Mouse (Mus musculus) midbrain, embryonic 16.5 days (tissue): Measurements from ENCODE around the gene Atm. TPM values are rescaled to one million over a fixed set of nuclear protein-coding genes. Genes with fewer than 3 reads are reported as not detected.

Experiments used
- ATAC-seq: fragments of 200-750 bp; cut with Nextera tagmentation; 2 replicates; pipeline ENCODE4 v1.8.0; 2017; ENCODE audit warnings: moderate TSS enrichment
- H3K27ac ChIP-seq: fragments of 300-500 bp; sonication (generic); 2 replicates; pipeline ENCODE4 v1.5.1; 2014; ENCODE audit warnings: mild to moderate bottlenecking, low read length, mixed read lengths
- H3K27me3 ChIP-seq: fragments of 300-500 bp; sonication (generic); 2 replicates; pipeline ENCODE4 v1.6.1; 2014; ENCODE audit warnings: low read depth, low read length, mixed read lengths; ENCODE audit not compliant: control insufficient read depth, insufficient read depth
- H3K36me3 ChIP-seq: fragments of 300-500 bp; sonication (generic); 2 replicates; pipeline ENCODE4 v1.6.1; 2014; ENCODE audit warnings: mild to moderate bottlenecking, low read length, moderate library complexity, mixed read lengths; ENCODE audit not compliant: control insufficient read depth, insufficient read depth
- H3K4me1 ChIP-seq: fragments of 300-500 bp; sonication (generic); 2 replicates; pipeline ENCODE4 v1.6.1; 2014; ENCODE audit warnings: mild to moderate bottlenecking, low read length, mixed read lengths; ENCODE audit not compliant: control insufficient read depth, insufficient read depth
- H3K4me2 ChIP-seq: fragments of 300-500 bp; sonication (generic); 2 replicates; pipeline ENCODE4 v1.6.1; 2014; ENCODE audit warnings: mild to moderate bottlenecking, low read length, mixed read lengths
- H3K4me3 ChIP-seq: fragments of 300-500 bp; sonication (generic); 2 replicates; pipeline ENCODE4 v1.5.1; 2014; ENCODE audit warnings: low read depth, mild to moderate bottlenecking, low read length, moderate library complexity, mixed read lengths
- H3K9ac ChIP-seq: fragments of 300-500 bp; sonication (generic); 2 replicates; pipeline ENCODE4 v1.6.1; 2014; ENCODE audit warnings: low read depth, low read length, mixed read lengths
- H3K9me3 ChIP-seq: fragments of 300-500 bp; sonication (generic); replicated peaks from 2 replicates; pipeline ENCODE4 v1.6.1; 2014; ENCODE audit warnings: mild to moderate bottlenecking, low read length, mixed read lengths; ENCODE audit not compliant: control insufficient read depth, poor library complexity, severe bottlenecking
- WGBS: fragments of 180-500 bp; shearing (Covaris S2); extraction: QIAGEN DNeasy Blood & Tissue Kit; methylation state at CpG from one replicate; pipeline ENCODE4 v1.1.7; 2014; 5-methylcytosine and 5-hydroxymethylcytosine counted together
- polyA plus RNA-seq: library from polyadenylated mRNA; unstranded; fragments of >200 nt; fragmentation: Nextera tagmentation; extraction: Ambion mirVana; gene quantifications from 2 replicates; pipeline ENCODE4 v1.2.1, GENCODE M21; 2015

The Atm gene
- polyA plus RNA-seq, result 6.6 and 7.9 TPM in 2 replicates

DNA sequence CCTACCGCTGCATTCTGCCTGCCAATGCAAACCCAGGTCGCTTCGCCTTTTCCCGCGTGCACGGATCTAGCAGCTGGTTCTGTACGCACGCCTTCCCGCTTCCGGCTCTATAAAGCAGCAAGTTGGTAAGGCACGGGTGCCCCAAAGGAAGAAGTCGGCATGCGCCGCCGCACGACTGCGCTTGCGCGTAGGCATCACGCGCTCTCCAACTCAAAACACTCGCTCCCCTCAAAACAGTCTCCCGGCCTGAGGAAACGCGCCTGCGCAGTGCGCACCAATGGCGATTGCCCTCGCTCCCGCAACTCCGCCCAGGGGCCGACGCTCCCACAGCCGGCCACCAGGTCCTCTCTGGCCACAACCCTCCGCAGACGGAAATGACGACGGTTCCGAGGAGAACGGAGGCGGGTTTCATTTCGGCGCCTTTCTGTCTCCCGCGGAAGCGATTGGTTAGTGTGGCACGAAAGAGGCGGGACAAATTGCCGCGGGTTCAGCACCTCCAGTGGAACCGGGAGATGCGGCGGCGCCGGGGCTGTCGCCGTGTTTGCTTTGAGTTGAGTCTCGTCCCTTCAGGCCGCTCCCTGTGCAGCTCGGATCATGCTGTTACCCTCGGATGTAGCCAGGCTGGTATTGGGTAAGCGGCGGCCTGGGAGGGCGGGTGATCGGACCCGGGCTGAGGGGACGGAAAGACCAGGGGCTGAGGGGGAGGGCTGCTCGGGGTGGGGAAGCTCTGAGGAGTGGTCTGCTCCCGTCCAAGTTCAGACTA, at the start of gene Atm, which contains the start of gene Npat:
Gene Atm (minus strand): TSS at position 183 of the 763 bp plus-strand sequence.
Gene Npat (plus strand): TSS at position 490 of the 763 bp plus-strand sequence.
- Histone ChIP-seq H3K36me3 (no peaks in the 10 kb centered on the region), H3K9me3 (no peaks in the 10 kb centered on the region), H3K9ac (peak within 1 kb of the TSS; percentile 84), H3K4me3 (peak within 1 kb of the TSS; percentile 85), H3K4me1 (peaks cover 22% of the 10 kb centered on the region), H3K27ac (peak within 1 kb of the TSS; percentile 88), H3K4me2 (peak within 1 kb of the TSS; percentile 96), H3K27me3 (no peaks in the 10 kb centered on the region)
- peak; percentile 100 for ATAC-seq
- under 1% methylated on average over 69 of the region's 69 CpGs for WGBS

DNA sequence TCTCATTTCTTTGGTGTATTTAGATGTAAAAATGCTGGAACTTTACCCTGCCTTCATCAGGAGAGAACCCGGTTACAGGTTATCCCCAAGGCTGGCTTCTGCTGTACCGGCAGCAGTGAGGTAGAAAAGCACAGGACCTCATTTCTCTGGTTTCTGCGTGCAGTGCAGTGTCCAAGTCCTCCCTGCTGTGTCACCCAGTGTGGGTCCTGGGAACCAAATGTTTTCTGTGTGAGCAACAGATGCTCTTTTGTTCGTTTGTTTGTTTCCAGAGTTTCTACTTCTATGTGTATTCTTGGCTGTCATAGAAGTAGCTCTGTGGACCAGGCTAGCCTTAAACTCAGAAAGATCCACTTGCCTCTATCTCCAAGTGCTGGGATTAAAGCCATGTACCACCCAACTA, 45.3 kb upstream of the Atm start:
- H3K4me2 ChIP-seq, result no peak overlapping the region
- no peak overlapping the region for H3K9ac ChIP-seq
- no peaks in the 10 kb centered on the region for H3K27me3 ChIP-seq
- 81% methylated on average over 4 of the region's 4 CpGs for WGBS
- peaks cover 45% of the 10 kb centered on the region for H3K36me3 ChIP-seq
- no peaks in the 10 kb centered on the region for H3K4me1 ChIP-seq
- no peak overlapping the region for H3K27ac ChIP-seq
- no peak for ATAC-seq
- H3K4me3 ChIP-seq, result no peak overlapping the region
- no peaks in the 10 kb centered on the region for H3K9me3 ChIP-seq

DNA sequence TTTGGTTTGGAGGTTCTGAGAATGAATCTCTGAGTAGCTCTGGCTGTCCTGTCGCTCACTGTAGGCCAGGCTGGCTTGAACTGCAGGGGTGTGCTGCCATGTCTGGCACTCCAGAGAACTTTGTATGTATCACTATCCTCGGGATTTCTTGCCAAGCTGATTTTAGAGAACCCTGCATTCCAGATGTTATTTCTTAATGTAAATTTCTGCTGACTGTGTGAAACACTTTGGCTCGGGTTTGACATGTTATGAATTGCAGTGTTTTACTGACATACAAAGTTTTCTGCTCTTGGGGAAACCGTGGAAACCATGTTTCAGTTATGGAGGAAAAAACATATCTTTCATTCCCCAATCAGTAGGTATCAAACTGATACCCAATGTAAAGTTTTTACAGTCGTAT, 39.2 kb upstream of the Atm start:
- peaks cover 19% of the 10 kb centered on the region for H3K36me3 ChIP-seq

DNA sequence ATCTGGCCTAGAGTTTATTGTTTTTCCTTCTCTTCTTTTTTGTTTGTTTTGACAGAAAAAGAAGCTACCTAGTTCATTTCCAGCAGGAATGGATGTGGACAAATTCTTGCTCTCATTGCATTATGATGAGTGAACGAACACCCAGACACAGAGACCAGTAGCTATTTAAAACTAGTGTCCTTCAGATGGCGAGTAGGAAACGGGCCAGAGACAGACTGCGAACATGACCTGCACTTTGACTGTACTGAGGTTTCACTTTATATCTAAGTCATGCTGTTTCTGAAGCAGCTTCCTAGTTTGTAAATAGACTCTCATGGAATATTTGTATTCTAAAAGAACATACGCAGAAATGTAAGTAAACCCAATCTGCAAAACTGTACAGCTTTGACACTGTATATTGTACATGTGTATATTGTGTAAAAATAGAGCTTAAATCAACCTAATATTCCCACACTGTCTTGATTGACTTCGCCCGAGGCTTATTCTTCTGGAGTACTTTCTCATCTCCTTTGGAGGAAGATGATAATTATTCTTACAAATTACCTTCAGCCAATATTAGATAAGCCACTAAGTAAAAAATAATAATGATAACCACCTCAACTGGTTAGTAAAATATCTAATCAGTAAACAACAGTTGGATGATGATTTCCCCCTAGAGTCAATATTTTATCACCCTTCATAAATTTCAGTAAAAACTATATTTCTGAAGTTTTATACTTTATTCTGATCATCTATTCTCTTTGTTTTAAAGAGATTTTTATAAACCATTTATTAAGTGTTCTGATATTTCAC, 36.2 kb upstream of the Atm start:
- Histone ChIP-seq H3K4me2 (no peak overlapping the region), H3K4me3 (no peak overlapping the region), H3K27ac (no peak overlapping the region), H3K27me3 (no peaks in the 10 kb centered on the region), H3K4me1 (no peaks in the 10 kb centered on the region), H3K9ac (no peak overlapping the region), H3K36me3 (peaks cover 25% of the 10 kb centered on the region), H3K9me3 (no peaks in the 10 kb centered on the region)
- ATAC-seq, result no peak
- 96% methylated on average over 7 of the region's 7 CpGs for WGBS

More for the DNA sequence above, 39.2 kb upstream of the Atm start:
- Histone ChIP-seq H3K27ac (no peak overlapping the region), H3K27me3 (no peaks in the 10 kb centered on the region), H3K9me3 (no peaks in the 10 kb centered on the region), H3K4me3 (no peak overlapping the region), H3K4me2 (no peak overlapping the region), H3K9ac (no peak overlapping the region), H3K4me1 (no peaks in the 10 kb centered on the region)
- no peak for ATAC-seq
- WGBS, result 95% methylated on average over 5 of the region's 5 CpGs

DNA sequence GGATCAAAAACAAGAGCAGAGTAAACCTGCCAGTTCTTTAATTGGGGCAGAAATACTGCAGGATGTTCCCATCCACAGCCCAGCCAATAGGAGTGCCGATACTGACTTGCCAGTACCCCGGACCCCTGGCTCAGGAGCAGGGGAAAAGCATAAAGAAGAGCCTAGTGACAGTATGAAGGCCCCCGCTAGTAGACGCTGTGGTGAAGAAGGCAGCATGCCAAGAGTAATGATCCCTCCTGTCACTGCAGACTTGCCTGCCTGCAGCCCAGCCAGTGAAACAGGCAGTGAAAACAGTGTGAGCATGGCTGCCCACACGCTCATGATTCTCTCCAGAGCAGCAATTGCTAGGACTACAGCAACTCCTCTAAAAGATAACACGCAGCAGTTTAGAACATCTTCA, 34.1 kb upstream of the Atm start:
- no peaks in the 10 kb centered on the region for H3K4me1 ChIP-seq
- ATAC-seq, result no peak
- H3K9ac ChIP-seq, result no peak overlapping the region
- H3K27me3 ChIP-seq, result no peaks in the 10 kb centered on the region
- 85% methylated on average over 6 of the region's 6 CpGs for WGBS
- H3K4me2 ChIP-seq, result no peak overlapping the region
- H3K4me3 ChIP-seq, result no peak overlapping the region
- no peaks in the 10 kb centered on the region for H3K9me3 ChIP-seq
- H3K27ac ChIP-seq, result no peak overlapping the region
- H3K36me3 ChIP-seq, result peaks cover 32% of the 10 kb centered on the region

DNA sequence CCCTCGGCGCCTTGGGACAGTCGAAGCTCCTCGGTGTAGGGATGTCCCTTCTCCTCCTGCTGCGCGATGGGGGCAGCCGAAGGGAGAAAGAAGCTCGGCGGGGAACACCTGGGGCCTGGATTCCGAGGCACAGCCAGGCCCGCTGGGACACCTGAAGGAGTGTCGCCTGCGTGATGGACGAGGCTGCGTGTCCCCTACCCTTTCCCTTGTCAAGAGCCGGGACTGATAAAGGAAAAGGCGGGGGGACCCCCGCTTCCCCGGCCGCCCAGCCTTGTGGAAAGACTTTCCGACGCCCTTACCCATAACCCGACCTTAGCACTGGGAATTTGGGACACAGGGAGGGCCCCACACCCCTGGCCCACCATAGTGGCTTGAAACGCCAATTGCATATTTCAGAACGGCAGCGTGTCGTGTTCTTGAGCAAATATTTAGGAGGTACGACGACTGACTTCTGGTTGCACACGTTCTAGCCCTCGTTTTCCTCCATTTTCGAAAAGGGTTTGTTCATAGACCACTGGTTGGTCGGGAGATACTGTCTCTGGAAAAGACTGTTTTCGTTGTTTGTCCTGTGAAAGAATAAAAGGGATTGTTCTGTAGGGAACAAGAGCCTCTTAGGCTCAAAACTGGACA, 911 bp upstream of the Atm start:
- Histone ChIP-seq H3K4me1 (peaks cover 22% of the 10 kb centered on the region), H3K4me2 (peak overlapping the region; percentile 73), H3K9me3 (no peaks in the 10 kb centered on the region), H3K4me3 (peak overlapping the region; percentile 85), H3K27ac (peak overlapping the region; percentile 88), H3K9ac (peak overlapping the region; percentile 84), H3K27me3 (no peaks in the 10 kb centered on the region), H3K36me3 (no peaks in the 10 kb centered on the region)
- ATAC-seq, result no peak
- under 1% methylated on average over 29 of the region's 34 CpGs for WGBS

DNA sequence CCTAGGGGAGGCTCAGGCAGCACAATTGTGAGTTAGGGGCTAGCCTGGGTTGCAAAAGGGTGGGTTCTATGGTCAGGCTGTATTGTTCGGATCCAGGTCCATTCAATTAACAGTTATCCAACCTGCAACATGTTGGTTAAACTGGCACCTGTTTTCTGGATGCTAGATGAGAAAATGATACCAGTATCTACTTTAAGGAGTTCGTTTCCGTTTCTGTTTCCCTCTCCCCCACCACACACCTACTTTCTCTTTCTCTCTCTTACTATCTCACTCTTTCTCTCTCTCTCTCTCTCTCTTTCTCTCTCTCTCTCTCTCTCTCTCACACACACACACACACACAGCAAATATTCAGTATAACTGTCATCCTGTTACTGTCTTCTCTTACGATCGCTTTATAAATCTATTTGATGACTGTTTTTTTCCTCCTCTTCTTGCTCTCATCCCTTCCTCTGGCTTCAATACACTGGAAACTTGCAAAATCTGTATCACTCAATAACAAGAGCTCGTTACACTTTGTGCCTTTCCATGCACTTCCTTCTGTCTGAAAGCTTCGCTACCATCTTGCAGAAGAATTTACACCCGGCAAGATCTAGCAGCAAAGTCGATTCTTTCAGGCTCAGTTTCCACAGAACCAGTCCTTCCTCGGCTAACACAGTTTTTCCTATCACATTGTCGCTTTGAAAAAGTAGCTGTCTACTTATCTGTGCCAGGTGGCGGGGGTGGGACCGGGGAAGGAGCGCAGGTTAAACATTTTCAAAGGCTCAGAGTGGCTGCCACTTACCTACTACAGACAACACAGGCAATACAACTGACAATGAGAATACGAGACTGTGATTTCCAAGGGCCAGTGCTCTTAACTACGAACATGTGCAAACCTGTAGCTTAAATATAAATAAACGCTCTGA, 872 bp downstream of the Atm start:
- Histone ChIP-seq H3K4me1 (peaks cover 22% of the 10 kb centered on the region), H3K27ac (peak overlapping the region; percentile 72), H3K4me3 (peak overlapping the region; percentile 85), H3K9me3 (no peaks in the 10 kb centered on the region), H3K27me3 (no peaks in the 10 kb centered on the region), H3K9ac (peak overlapping the region; percentile 71), H3K4me2 (peak overlapping the region; percentile 96), H3K36me3 (0 out of 2 replicates have a peak, but pooled peaks cover 2% of the 10 kb centered on the region)
- WGBS, result 23% methylated on average over 17 of the region's 17 CpGs
- no peak for ATAC-seq

DNA sequence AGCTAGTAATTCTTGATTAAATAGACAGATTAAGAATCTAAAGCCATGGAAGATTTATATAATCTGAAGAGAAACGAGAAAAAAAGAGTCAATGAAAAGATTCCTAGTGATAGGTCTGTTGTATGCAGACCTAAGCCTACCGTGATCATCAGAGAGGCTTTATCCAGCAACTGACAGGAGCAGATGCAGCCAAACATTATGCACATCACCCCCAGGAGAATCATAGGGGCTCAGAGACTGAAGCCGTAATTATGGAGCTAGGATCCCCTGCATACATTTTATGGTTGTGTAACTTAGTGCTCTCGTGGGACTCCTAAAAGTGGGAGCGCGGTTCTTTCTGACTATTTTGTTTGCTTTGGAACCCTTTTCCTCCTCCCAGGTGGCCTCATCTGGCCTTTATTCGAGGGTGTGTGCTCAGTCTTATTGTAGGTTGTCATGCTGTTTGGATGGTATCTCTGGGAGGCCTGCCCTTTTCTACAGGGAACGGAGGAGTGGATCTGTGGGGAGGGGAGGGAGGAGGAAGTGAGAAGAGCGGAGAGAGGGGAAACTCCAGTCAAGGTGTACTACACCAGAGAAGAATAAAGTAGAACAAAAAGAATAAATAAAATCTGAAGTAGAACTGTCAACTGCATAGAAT, 19.0 kb downstream of the Atm start:
- Histone ChIP-seq H3K36me3 (no peaks in the 10 kb centered on the region), H3K4me1 (no peaks in the 10 kb centered on the region), H3K27ac (no peak overlapping the region), H3K9me3 (no peaks in the 10 kb centered on the region), H3K4me2 (no peak overlapping the region), H3K9ac (no peak overlapping the region), H3K27me3 (no peaks in the 10 kb centered on the region), H3K4me3 (no peak overlapping the region)
- WGBS, result 49% methylated on average over 9 of the region's 9 CpGs
- ATAC-seq, result no peak
